Comparison of ENCODE assay signal across 24 mouse cellular contexts in genomic region chr15:81438345-81438744, GRCm38 (mm10). TPM values are rescaled to one million over a fixed set of nuclear protein-coding genes. Genes with fewer than 3 reads are reported as not detected.
"Had no signal": no experiment of that assay in that cellular context is flagged by ENCODE, and none has a peak within 500 bp of the region (broad histone marks: within the 10 kb centered on the region; RNA-seq: fewer than 3 reads in every experiment).

No protein-coding gene starts in this region.

- ATAC-seq: liver, embryonic 12.5 days; liver, postnatal 0 days; lung, postnatal 0 days; midbrain, embryonic 13.5 days; midbrain, embryonic 15.5 days; midbrain, embryonic 16.5 days had no signal

- DNase-seq: left cerebral cortex, postnatal 4 days; liver; liver, embryonic 13.5 days; liver, postnatal 0 days; lung, adult 18-20 months; lung, adult 2 months; lung, embryonic 14.5 days; lung, postnatal 10 days; lung, postnatal 14 days; lung, postnatal 36 days; lung, postnatal 4 days; midbrain, embryonic 14.5 days had no signal

RNA-seq across cellular contexts. Expression of gene Dnajb7, which starts 30.2 kb away (rescaled TPM):
- total RNA-seq: left cerebral cortex, adult 2 months; left cerebral cortex, adult 8-10 months; left cerebral cortex, postnatal 10 days; left cerebral cortex, postnatal 14 days; left cerebral cortex, postnatal 25 days; left cerebral cortex, postnatal 36 days; midbrain, postnatal 0 days had no signal
